In the genomic region with DNA sequence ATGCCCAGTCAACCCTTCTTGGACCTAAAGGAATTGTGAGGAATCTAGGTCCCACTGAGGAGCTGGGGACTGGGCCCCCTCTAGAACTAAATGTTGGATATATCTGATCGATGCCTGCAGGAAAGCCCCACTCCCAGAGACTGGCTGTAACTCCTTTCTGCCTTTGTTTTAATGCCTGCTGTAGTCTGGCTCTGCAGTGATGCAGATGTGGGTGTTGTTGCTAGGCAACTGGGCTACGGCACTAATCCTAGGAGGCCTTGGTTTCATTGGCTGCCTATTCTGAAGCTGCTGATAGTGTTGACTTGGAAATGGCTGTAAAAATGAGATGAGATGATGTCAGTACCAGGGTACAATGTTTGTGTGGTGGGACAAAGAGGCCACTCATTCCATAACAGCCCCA, we compare ENCODE assay signal across 9 mouse cellular contexts.
A peak's percentile ranks its signal among the peaks of the same experiment; 100 is the strongest.
DNase-seq lines count a peak whose midpoint lies in the region; ATAC-seq lines count a peak whose summit lies in the region.
"Had no signal": no experiment of that assay in that cellular context is flagged by ENCODE, and none has a peak within 500 bp of the region (broad histone marks: within the 10 kb centered on the region; RNA-seq: fewer than 3 reads in every experiment).

No protein-coding gene starts in this region.

- peak overlapping the region; percentile 88 for H3K27ac ChIP-seq in forebrain, embryonic 14.5 days (ENCODE audit: low read depth, low read length)
- H3K27ac ChIP-seq in midbrain, embryonic 16.5 days (ENCODE audit: low read length), result peak overlapping the region; percentile 95
- H3K27ac ChIP-seq: liver, embryonic 13.5 days had no signal

- no peak overlapping the region for H3K4me2 ChIP-seq in forebrain, embryonic 14.5 days (ENCODE audit: low read length)
- H3K4me2 ChIP-seq in midbrain, embryonic 16.5 days (ENCODE audit: low read length), result peak overlapping the region; percentile 5; the same call in 1 of the 2 replicates
- H3K4me2 ChIP-seq: liver, embryonic 13.5 days had no signal

- H3K36me3 ChIP-seq in forebrain, embryonic 14.5 days (ENCODE audit: control insufficient read depth, insufficient read depth, low read length), result no peaks in the 10 kb centered on the region
- no peaks in the 10 kb centered on the region for H3K36me3 ChIP-seq in midbrain, embryonic 16.5 days (ENCODE audit: control insufficient read depth, insufficient read depth, low read length)
- H3K36me3 ChIP-seq: liver, embryonic 13.5 days had no signal

- H3K9me3 ChIP-seq in forebrain, embryonic 14.5 days (replicated peaks; ENCODE audit: control insufficient read depth, low read length), result no peaks in the 10 kb centered on the region
- no peaks in the 10 kb centered on the region for H3K9me3 ChIP-seq in midbrain, embryonic 16.5 days (replicated peaks; ENCODE audit: control insufficient read depth, low read length, poor library complexity, severe bottlenecking)
- H3K9me3 ChIP-seq: liver, embryonic 13.5 days had no signal

- 3% methylated on average over 2 of the region's 2 CpGs for WGBS in forebrain, embryonic 14.5 days
- WGBS in midbrain, embryonic 16.5 days, result 2% methylated on average over 2 of the region's 2 CpGs

- peak; percentile 97 for DNase-seq in brain, adult 2 months (ENCODE audit: low read depth, low spot score)
- DNase-seq in forebrain, embryonic 14.5 days (ENCODE audit: low spot score), result peak; percentile 95
- DNase-seq in layer of hippocampus, adult 9-11 months, result peak; percentile 94
- no peak for DNase-seq in B cell, adult 2 months
- no peak for DNase-seq in kidney, adult 11 months
- DNase-seq in urinary bladder, postnatal 25 days (ENCODE audit: low spot score), result no peak
- DNase-seq in cerebellum, adult 9-10 months, result no peak
- DNase-seq: liver, embryonic 13.5 days had no signal

- H3K4me1 ChIP-seq in forebrain, embryonic 14.5 days (ENCODE audit: control insufficient read depth, insufficient read depth, low read length), result peaks cover 18% of the 10 kb centered on the region
- peaks cover 29% of the 10 kb centered on the region for H3K4me1 ChIP-seq in midbrain, embryonic 16.5 days (ENCODE audit: control insufficient read depth, insufficient read depth, low read length)
- H3K4me1 ChIP-seq: liver, embryonic 13.5 days had no signal

- peak; percentile 95 for ATAC-seq in forebrain, embryonic 14.5 days
- ATAC-seq in midbrain, embryonic 16.5 days, result peak; percentile 97

- no peaks in the 10 kb centered on the region for H3K27me3 ChIP-seq in forebrain, embryonic 14.5 days (replicated peaks; ENCODE audit: control insufficient read depth, insufficient read depth, low read length)
- H3K27me3 ChIP-seq in midbrain, embryonic 16.5 days (ENCODE audit: control insufficient read depth, insufficient read depth, low read depth, low read length), result no peaks in the 10 kb centered on the region
- H3K27me3 ChIP-seq: liver, embryonic 13.5 days had no signal

- H3K4me3 ChIP-seq in forebrain, embryonic 14.5 days (ENCODE audit: low read depth, low read length), result no peak overlapping the region
- H3K4me3 ChIP-seq in midbrain, embryonic 16.5 days (ENCODE audit: low read depth, low read length), result no peak overlapping the region
- H3K4me3 ChIP-seq: liver, embryonic 13.5 days had no signal

- H3K9ac ChIP-seq in forebrain, embryonic 14.5 days (ENCODE audit: low read length), result peak overlapping the region; percentile 18; the same call in 1 of the 2 replicates
- peak overlapping the region; percentile 22; the same call in 1 of the 2 replicates for H3K9ac ChIP-seq in midbrain, embryonic 16.5 days (ENCODE audit: low read depth, low read length)
- H3K9ac ChIP-seq: liver, embryonic 13.5 days had no signal

Comparison
In these comparisons a context has a peak if more than half of its experiments do, and no peak if none do; other contexts are left out.
1. DNase-seq: peak in brain, adult 2 months (single experiment), forebrain, embryonic 14.5 days (single experiment) and layer of hippocampus, adult 9-11 months (single experiment); none in B cell, adult 2 months (0 of 2), kidney, adult 11 months (single experiment), urinary bladder, postnatal 25 days (single experiment) and cerebellum, adult 9-10 months (single experiment).